Mouse (Mus musculus) stomach, embryonic 16.5 days (tissue): Measurements from ENCODE around the gene Nosip. TPM values are rescaled to one million over a fixed set of nuclear protein-coding genes. Genes with fewer than 3 reads are reported as not detected.

ENCODE experiments used
- ATAC-seq: fragments of 200-750 bp; cut with Nextera tagmentation; 2 replicates; pipeline ENCODE4 v1.8.0; 2017; ENCODE audit warnings: moderate number of reproducible peaks, moderate TSS enrichment; ENCODE audit not compliant: insufficient read depth, low FRiP score
- H3K27ac ChIP-seq: fragments of 300-500 bp; sonication (generic); 2 replicates; pipeline ENCODE4 v1.5.1; 2014; ENCODE audit warnings: low read length
- H3K27me3 ChIP-seq: fragments of 300-500 bp; sonication (generic); 2 replicates; pipeline ENCODE4 v1.6.1; 2014; ENCODE audit warnings: low read length, control low read depth, mixed read lengths; ENCODE audit not compliant: control insufficient read depth, insufficient read depth
- H3K36me3 ChIP-seq: fragments of 300-500 bp; sonication (generic); 2 replicates; pipeline ENCODE4 v1.6.1; 2014; ENCODE audit warnings: low read length; ENCODE audit not compliant: control insufficient read depth, insufficient read depth
- H3K4me1 ChIP-seq: fragments of 300-500 bp; sonication (generic); 2 replicates; pipeline ENCODE4 v1.6.1; 2014; ENCODE audit warnings: low read length, control low read depth, mixed read lengths; ENCODE audit not compliant: control insufficient read depth, insufficient read depth
- H3K4me2 ChIP-seq: fragments of 300-500 bp; sonication (generic); 2 replicates; pipeline ENCODE4 v1.6.1; 2014; ENCODE audit warnings: low read depth, low read length, mixed read lengths
- H3K4me3 ChIP-seq: fragments of 300-500 bp; sonication (generic); replicated peaks from 2 replicates; pipeline ENCODE4 v1.5.1; 2014; ENCODE audit warnings: mild to moderate bottlenecking, low read length
- H3K9ac ChIP-seq: fragments of 300-500 bp; sonication (generic); 2 replicates; pipeline ENCODE4 v1.6.1; 2014; ENCODE audit warnings: low read length
- H3K9me3 ChIP-seq: fragments of 300-500 bp; sonication (generic); replicated peaks from 2 replicates; pipeline ENCODE4 v1.6.1; 2016; ENCODE audit warnings: low read length, control low read depth; ENCODE audit not compliant: control insufficient read depth
- WGBS: fragments of 180-500 bp; shearing (Covaris S2); extraction: QIAGEN DNeasy Blood & Tissue Kit; methylation state at CpG from one replicate; pipeline ENCODE4 v1.1.7; 2014; 5-methylcytosine and 5-hydroxymethylcytosine counted together
- polyA plus RNA-seq: library from polyadenylated mRNA; unstranded; fragments of >200 nt; fragmentation: Nextera tagmentation; extraction: Ambion mirVana; gene quantifications from 2 replicates; pipeline ENCODE4 v1.2.1, GENCODE M21; 2015

Gene Nosip
- polyA plus RNA-seq, 1 experiment from 2014 or later, result 55.7 TPM

GRCm38 (mm10) chr7:45067190-45067999 is 5.2 kb downstream of the Nosip start:
- H3K4me1 ChIP-seq, result peaks cover 9% of the 10 kb centered on the region; the same call in 1 of the 2 replicates
- H3K9ac ChIP-seq, result no peak overlapping the region
- no peak overlapping the region for H3K4me2 ChIP-seq
- no peak for ATAC-seq
- H3K9me3 ChIP-seq, result no peaks in the 10 kb centered on the region
- H3K27ac ChIP-seq, result no peak overlapping the region
- 70% methylated on average over 4 of the region's 4 CpGs for WGBS
- H3K4me3 ChIP-seq, result no peak overlapping the region
- H3K27me3 ChIP-seq, result no peaks in the 10 kb centered on the region
- H3K36me3 ChIP-seq, result no peaks in the 10 kb centered on the region

GRCm38 (mm10) chr7:45068000-45068318 is 5.7 kb downstream of the Nosip start:
- ATAC-seq, result no peak

GRCm38 (mm10) chr7:45069671-45070070 is 7.4 kb downstream of the Nosip start:
- H3K4me3 ChIP-seq, result no peak overlapping the region
- no peaks in the 10 kb centered on the region for H3K4me1 ChIP-seq
- H3K9ac ChIP-seq, result no peak overlapping the region
- no peaks in the 10 kb centered on the region for H3K27me3 ChIP-seq
- ATAC-seq, result no peak
- no peaks in the 10 kb centered on the region for H3K36me3 ChIP-seq
- 80% methylated on average over 2 of the region's 2 CpGs for WGBS
- no peak overlapping the region for H3K4me2 ChIP-seq
- no peaks in the 10 kb centered on the region for H3K9me3 ChIP-seq
- no peak overlapping the region for H3K27ac ChIP-seq

More at GRCm38 (mm10) chr7:45068000-45068318, 5.7 kb downstream of the Nosip start:
- no peaks in the 10 kb centered on the region for H3K36me3 ChIP-seq
- H3K4me1 ChIP-seq, result peaks cover 9% of the 10 kb centered on the region; the same call in 1 of the 2 replicates
- H3K4me2 ChIP-seq, result no peak overlapping the region
- H3K9me3 ChIP-seq, result no peaks in the 10 kb centered on the region
- 27% methylated on average over 5 of the region's 5 CpGs for WGBS
- H3K4me3 ChIP-seq, result no peak overlapping the region
- H3K9ac ChIP-seq, result no peak overlapping the region
- H3K27ac ChIP-seq, result no peak overlapping the region
- H3K27me3 ChIP-seq, result no peaks in the 10 kb centered on the region

- Histone ChIP-seq H3K9me3 (no peaks in the 10 kb centered on the region), H3K27me3 (no peaks in the 10 kb centered on the region), H3K4me2 (no peak overlapping the region), H3K27ac (no peak overlapping the region), H3K4me1 (no peaks in the 10 kb centered on the region), H3K36me3 (peaks cover 7% of the 10 kb centered on the region; the same call in 1 of the 2 replicates), H3K4me3 (no peak overlapping the region), H3K9ac (no peak overlapping the region)
- ATAC-seq, result no peak
- WGBS, result 80% methylated on average over 2 of the region's 2 CpGs
These were observed 10.0 kb downstream of the Nosip start for GRCm38 (mm10) chr7:45072230-45072629.

GRCm38 (mm10) chr7:45073171-45073707 is 11.0 kb downstream of the Nosip start:
- H3K9me3 ChIP-seq, result no peaks in the 10 kb centered on the region
- no peaks in the 10 kb centered on the region for H3K27me3 ChIP-seq
- 83% methylated on average over 7 of the region's 7 CpGs for WGBS
- no peaks in the 10 kb centered on the region for H3K4me1 ChIP-seq
- H3K4me2 ChIP-seq, result no peak overlapping the region
- H3K9ac ChIP-seq, result no peak overlapping the region
- no peak for ATAC-seq
- H3K36me3 ChIP-seq, result peaks cover 7% of the 10 kb centered on the region; the same call in 1 of the 2 replicates
- no peak overlapping the region for H3K27ac ChIP-seq
- H3K4me3 ChIP-seq, result no peak overlapping the region

- Histone ChIP-seq H3K9me3 (no peaks in the 10 kb centered on the region), H3K4me3 (no peak overlapping the region), H3K4me2 (no peak overlapping the region), H3K27ac (no peak overlapping the region), H3K9ac (no peak overlapping the region), H3K36me3 (peaks cover 7% of the 10 kb centered on the region; the same call in 1 of the 2 replicates), H3K4me1 (no peaks in the 10 kb centered on the region), H3K27me3 (no peaks in the 10 kb centered on the region)
- ATAC-seq, result no peak
- WGBS, result 88% methylated on average over 12 of the region's 12 CpGs
These were observed 11.7 kb downstream of the Nosip start for GRCm38 (mm10) chr7:45073949-45074348.

- no peak for ATAC-seq
- H3K9ac ChIP-seq, result no peak overlapping the region
These were observed 13.2 kb downstream of the Nosip start for GRCm38 (mm10) chr7:45075405-45075804.

GRCm38 (mm10) chr7:45076501-45076900 is 14.3 kb downstream of the Nosip start:
- 89% methylated on average over 30 of the region's 30 CpGs for WGBS
- no peak for ATAC-seq
- H3K27ac ChIP-seq, result no peak overlapping the region

More at GRCm38 (mm10) chr7:45075405-45075804, 13.2 kb downstream of the Nosip start:
- H3K9me3 ChIP-seq, result no peaks in the 10 kb centered on the region
- no peak overlapping the region for H3K27ac ChIP-seq
- 74% methylated on average over 4 of the region's 4 CpGs for WGBS
- no peak overlapping the region for H3K4me2 ChIP-seq
- H3K4me3 ChIP-seq, result no peak overlapping the region
- no peaks in the 10 kb centered on the region for H3K4me1 ChIP-seq
- peaks cover 7% of the 10 kb centered on the region; the same call in 1 of the 2 replicates for H3K36me3 ChIP-seq
- H3K27me3 ChIP-seq, result no peaks in the 10 kb centered on the region

GRCm38 (mm10) chr7:45077322-45077721 is 15.1 kb downstream of the Nosip start:
- 0 out of 2 replicates have a peak, but pooled peaks cover 3% of the 10 kb centered on the region for H3K4me1 ChIP-seq
- H3K27me3 ChIP-seq, result no peaks in the 10 kb centered on the region
- no peak for ATAC-seq
- peaks cover 7% of the 10 kb centered on the region; the same call in 1 of the 2 replicates for H3K36me3 ChIP-seq
- no peak overlapping the region for H3K27ac ChIP-seq
- H3K9ac ChIP-seq, result no peak overlapping the region
- no peaks in the 10 kb centered on the region for H3K9me3 ChIP-seq
- no peak overlapping the region for H3K4me2 ChIP-seq
- WGBS, result 84% methylated on average over 14 of the region's 14 CpGs
- H3K4me3 ChIP-seq, result no peak overlapping the region

More at GRCm38 (mm10) chr7:45076501-45076900, 14.3 kb downstream of the Nosip start:
- Histone ChIP-seq H3K4me1 (0 out of 2 replicates have a peak, but pooled peaks cover 3% of the 10 kb centered on the region), H3K4me2 (no peak overlapping the region), H3K27me3 (no peaks in the 10 kb centered on the region), H3K9ac (no peak overlapping the region), H3K9me3 (no peaks in the 10 kb centered on the region), H3K36me3 (peaks cover 7% of the 10 kb centered on the region; the same call in 1 of the 2 replicates), H3K4me3 (no peak overlapping the region)
